Mouse (Mus musculus): Measurements from ENCODE around the gene Hpn.

The Hpn gene

DNA sequence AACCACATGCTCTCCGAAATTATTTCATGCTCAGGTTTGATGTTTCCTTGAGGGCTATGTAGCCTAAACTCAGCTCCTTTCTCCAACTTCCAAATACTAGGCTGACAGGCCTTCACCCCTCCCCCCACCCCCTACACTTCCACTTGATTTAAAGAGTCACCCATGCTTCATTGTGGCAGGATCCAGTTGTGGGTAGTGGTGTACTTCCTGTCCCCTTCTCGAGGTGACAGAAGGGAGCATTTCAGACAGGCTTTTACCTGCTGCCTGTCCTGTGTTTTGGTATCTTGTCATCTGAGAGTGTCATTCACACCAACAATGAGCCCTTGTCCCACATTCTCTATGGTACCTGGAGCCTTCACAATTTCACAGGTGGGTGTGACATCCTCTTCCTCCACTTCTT, 27.8 kb downstream of the Hpn start:
- Histone ChIP-seq H3K9me3 (ENCODE audit: low read length) (no peaks in the 10 kb centered on the region), H3K27me3 (ENCODE audit: insufficient read depth, low read length) (no peaks in the 10 kb centered on the region), H3K4me1 (replicated peaks; ENCODE audit: low read depth, low read length) (peaks cover 47% of the 10 kb centered on the region), H3K4me3 (replicated peaks; ENCODE audit: low read length) (no peak overlapping the region), H3K36me3 (ENCODE audit: insufficient read depth, low read length) (no peaks in the 10 kb centered on the region)
- TF ChIP-seq POU5F1 (IDR thresholded peaks at IDR 0.05; ENCODE audit: borderline replicate concordance, low read length), result no peak
- TF ChIP-seq CTCF (conservative IDR thresholded peaks at IDR 0.05; ENCODE audit: low read length), result no peak
- TF ChIP-seq NANOG (IDR thresholded peaks at IDR 0.05; ENCODE audit: borderline replicate concordance, low read length), result no peak

DNA sequence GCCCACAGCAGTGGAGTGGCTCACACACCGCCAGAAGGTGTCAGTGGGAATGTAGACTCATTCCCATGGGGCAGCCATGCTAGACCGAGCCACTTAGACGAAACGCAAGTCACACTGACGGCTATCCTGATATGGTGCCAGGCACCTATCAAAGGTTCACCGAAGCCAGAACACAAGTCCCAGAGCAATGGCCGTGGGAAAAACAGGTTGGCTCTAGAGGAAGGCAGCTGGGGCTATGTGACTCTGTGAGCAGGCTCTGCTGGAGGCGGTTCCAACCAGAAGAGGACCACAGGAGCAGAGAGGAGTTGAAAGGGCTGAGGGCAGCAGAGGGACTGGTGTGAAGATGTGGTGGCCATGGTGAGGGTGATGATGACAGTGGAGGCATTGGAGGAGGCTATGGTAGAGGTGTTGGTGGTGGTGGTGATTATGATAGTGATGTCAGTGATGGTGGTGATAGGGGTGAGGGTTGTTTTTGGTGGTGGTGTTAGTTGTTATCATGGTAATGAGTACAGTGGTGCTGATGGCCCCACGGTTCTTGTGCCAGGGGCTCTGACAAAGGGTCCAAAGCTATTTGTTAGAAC, 28.8 kb downstream of the Hpn start:
- TF ChIP-seq POU5F1 (IDR thresholded peaks at IDR 0.05; ENCODE audit: borderline replicate concordance, low read length) (no peak), CTCF (conservative IDR thresholded peaks at IDR 0.05; ENCODE audit: low read length) (no peak), NANOG (IDR thresholded peaks at IDR 0.05; ENCODE audit: borderline replicate concordance, low read length) (no peak)
- no peaks in the 10 kb centered on the region for H3K9me3 ChIP-seq (ENCODE audit: low read length)
- H3K27me3 ChIP-seq (ENCODE audit: insufficient read depth, low read length), result no peaks in the 10 kb centered on the region
- no peak overlapping the region for H3K4me3 ChIP-seq (replicated peaks; ENCODE audit: low read length)
- peaks cover 47% of the 10 kb centered on the region for H3K4me1 ChIP-seq (replicated peaks; ENCODE audit: low read depth, low read length)
- H3K36me3 ChIP-seq (ENCODE audit: insufficient read depth, low read length), result no peaks in the 10 kb centered on the region

DNA sequence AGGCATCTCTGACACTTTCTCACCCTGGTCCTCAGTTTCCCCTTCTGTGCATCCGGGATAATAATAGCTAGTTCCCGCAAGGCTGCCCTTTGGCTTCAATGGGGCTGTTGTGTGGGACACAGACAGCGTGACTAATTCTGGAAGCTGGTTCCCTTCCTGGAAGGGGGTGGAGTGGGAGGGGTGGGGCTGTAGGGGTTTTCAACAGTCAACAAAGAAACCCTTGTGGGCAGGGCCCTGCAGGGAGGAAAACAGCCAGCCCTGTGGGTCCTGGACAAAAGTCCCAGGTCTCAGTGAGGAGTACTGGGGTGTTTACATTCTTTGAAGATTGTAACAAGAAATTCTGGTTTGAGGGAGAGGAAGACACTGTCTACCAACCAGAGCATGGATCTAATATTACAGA, 29.9 kb downstream of the Hpn start:
- no peaks in the 10 kb centered on the region for H3K36me3 ChIP-seq (ENCODE audit: insufficient read depth, low read length)
- 0 out of 2 replicates have a peak, but pooled peaks cover 3% of the 10 kb centered on the region for H3K9me3 ChIP-seq (ENCODE audit: low read length)
- no peak for TF ChIP-seq NANOG (IDR thresholded peaks at IDR 0.05; ENCODE audit: borderline replicate concordance, low read length)
- no peak for TF ChIP-seq POU5F1 (IDR thresholded peaks at IDR 0.05; ENCODE audit: borderline replicate concordance, low read length)
- no peak for TF ChIP-seq CTCF (conservative IDR thresholded peaks at IDR 0.05; ENCODE audit: low read length)
- H3K27me3 ChIP-seq (ENCODE audit: insufficient read depth, low read length), result 0 out of 2 replicates have a peak, but pooled peaks cover 4% of the 10 kb centered on the region
- 0 out of 2 replicates have a peak overlapping the region, but pooled peaks have one; percentile 17 for H3K4me3 ChIP-seq (replicated peaks; ENCODE audit: low read length)
- peaks cover 47% of the 10 kb centered on the region for H3K4me1 ChIP-seq (replicated peaks; ENCODE audit: low read depth, low read length)

DNA sequence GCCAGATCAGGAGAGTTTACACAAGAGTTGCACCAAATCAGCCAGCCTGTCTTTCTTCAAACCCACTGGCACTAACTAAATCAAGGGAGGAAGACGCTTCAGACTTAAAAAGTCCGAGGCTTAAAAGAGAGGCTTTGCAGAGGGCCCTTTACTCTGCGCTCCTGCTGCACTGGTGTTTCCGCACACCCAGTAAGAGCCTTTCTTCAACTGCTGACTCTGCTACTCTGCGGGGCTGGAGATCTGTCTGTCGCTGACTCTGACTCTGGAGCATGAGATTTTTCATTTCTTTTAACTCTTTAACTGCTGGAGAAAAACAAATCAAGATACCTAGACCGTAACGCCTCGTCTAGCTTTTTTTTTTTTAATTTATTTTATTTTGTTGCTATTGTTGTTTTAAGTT, 30.9 kb downstream of the Hpn start:
- TF ChIP-seq NANOG (IDR thresholded peaks at IDR 0.05; ENCODE audit: borderline replicate concordance, low read length), result no peak
- no peak for TF ChIP-seq POU5F1 (IDR thresholded peaks at IDR 0.05; ENCODE audit: borderline replicate concordance, low read length)
- no peak for TF ChIP-seq CTCF (conservative IDR thresholded peaks at IDR 0.05; ENCODE audit: low read length)
- Histone ChIP-seq H3K36me3 (ENCODE audit: insufficient read depth, low read length) (no peaks in the 10 kb centered on the region), H3K9me3 (ENCODE audit: low read length) (0 out of 2 replicates have a peak, but pooled peaks cover 3% of the 10 kb centered on the region)

DNA sequence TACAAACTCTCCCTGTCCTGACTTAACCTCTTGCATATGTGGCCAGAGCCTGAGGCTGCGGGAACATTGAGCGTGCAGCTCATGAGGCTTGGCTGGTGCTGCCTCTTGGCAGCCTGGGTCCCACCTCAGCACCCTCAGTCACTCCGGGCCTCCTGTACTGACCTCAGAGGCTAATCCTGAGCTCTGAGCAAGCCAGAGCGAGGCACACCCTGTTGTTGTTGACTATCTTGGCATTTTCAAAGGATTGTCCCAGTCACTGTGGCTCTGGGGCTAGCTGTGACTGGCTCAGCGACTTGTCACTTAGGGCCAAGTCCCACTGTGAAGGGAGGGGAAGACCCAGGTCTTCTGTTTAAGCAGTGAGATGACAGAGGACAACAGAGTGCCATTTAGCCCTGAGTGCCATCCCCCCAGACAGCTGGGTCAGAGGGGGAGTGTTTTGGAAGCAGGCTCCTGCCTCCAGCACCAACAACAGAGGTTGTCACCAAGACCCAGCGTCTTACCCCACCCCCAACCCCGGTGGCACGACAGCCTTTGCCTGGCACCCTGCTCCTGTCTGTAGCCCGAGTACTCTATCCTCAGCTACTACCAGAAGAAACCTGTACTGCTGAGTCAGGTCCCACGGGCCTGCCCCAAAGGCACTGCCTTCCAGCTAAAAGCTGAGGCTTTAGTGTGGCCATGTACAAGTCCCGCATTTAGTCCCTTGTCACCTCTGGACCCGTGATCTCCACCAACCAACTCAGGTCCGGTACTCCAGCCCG, 32.1 kb downstream of the Hpn start:
- Histone ChIP-seq H3K36me3 (ENCODE audit: insufficient read depth, low read length) (no peaks in the 10 kb centered on the region), H3K4me3 (replicated peaks; ENCODE audit: low read length) (peak overlapping the region; percentile 7; the same call in 1 of the 2 replicates), H3K4me1 (replicated peaks; ENCODE audit: low read depth, low read length) (peaks cover 47% of the 10 kb centered on the region), H3K27me3 (ENCODE audit: insufficient read depth, low read length) (0 out of 2 replicates have a peak, but pooled peaks cover 4% of the 10 kb centered on the region), H3K9me3 (ENCODE audit: low read length) (0 out of 2 replicates have a peak, but pooled peaks cover 3% of the 10 kb centered on the region)
- TF ChIP-seq POU5F1 (IDR thresholded peaks at IDR 0.05; ENCODE audit: borderline replicate concordance, low read length), result no peak
- no peak for TF ChIP-seq NANOG (IDR thresholded peaks at IDR 0.05; ENCODE audit: borderline replicate concordance, low read length)
- TF ChIP-seq CTCF (conservative IDR thresholded peaks at IDR 0.05; ENCODE audit: low read length), result no peak

More for the DNA sequence above, 30.9 kb downstream of the Hpn start:
- Histone ChIP-seq H3K4me3 (replicated peaks; ENCODE audit: low read length) (no peak overlapping the region), H3K4me1 (replicated peaks; ENCODE audit: low read depth, low read length) (peaks cover 47% of the 10 kb centered on the region), H3K27me3 (ENCODE audit: insufficient read depth, low read length) (0 out of 2 replicates have a peak, but pooled peaks cover 4% of the 10 kb centered on the region)

DNA sequence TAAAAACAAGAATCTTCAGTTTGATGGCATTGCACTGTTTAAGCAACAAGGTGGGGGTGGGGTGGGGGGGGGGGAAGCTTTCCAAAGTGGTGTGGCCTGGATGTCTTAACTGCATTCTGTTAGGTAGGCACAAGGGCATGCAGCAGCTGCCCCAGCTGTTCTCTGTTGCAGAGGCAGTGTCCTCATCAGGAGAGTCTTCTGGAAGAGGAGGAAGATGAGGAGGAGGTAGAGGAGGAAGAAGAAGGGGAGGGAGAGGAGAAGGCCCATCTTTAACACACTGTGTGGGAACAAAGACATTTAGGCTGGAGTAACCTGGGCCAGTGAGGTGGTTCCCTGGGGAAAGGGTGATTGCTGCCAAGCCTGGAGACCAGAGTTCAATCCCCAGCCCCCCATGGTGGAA, 33.0 kb downstream of the Hpn start:
- Histone ChIP-seq H3K36me3 (ENCODE audit: insufficient read depth, low read length) (no peaks in the 10 kb centered on the region), H3K9me3 (ENCODE audit: low read length) (0 out of 2 replicates have a peak, but pooled peaks cover 3% of the 10 kb centered on the region), H3K4me1 (replicated peaks; ENCODE audit: low read depth, low read length) (peaks cover 51% of the 10 kb centered on the region), H3K27me3 (ENCODE audit: insufficient read depth, low read length) (0 out of 2 replicates have a peak, but pooled peaks cover 4% of the 10 kb centered on the region), H3K4me3 (replicated peaks; ENCODE audit: low read length) (no peak overlapping the region)
- TF ChIP-seq CTCF (conservative IDR thresholded peaks at IDR 0.05; ENCODE audit: low read length) (no peak), POU5F1 (IDR thresholded peaks at IDR 0.05; ENCODE audit: borderline replicate concordance, low read length) (no peak), NANOG (IDR thresholded peaks at IDR 0.05; ENCODE audit: borderline replicate concordance, low read length) (no peak)

DNA sequence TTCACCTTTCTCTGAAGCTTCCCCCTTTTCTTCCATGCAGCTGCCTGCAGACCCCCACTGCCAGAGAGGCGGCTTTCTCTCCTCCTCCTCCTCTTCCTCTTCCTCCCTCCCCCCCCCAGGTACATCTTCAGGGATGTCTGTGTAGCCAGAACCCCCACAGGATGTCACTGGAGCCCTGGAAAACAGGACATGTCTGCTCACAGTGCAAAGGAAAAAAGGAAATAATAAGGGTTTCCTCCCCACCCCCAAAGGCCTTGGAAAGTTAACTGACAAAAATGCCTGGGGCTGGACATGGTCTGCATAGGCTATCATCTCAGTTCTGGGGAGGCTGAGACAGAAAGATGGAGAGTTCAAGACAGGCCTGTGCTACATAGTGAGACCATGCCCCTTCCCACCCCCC, 34.0 kb downstream of the Hpn start:
- Histone ChIP-seq H3K9me3 (ENCODE audit: low read length) (0 out of 2 replicates have a peak, but pooled peaks cover 3% of the 10 kb centered on the region), H3K4me3 (replicated peaks; ENCODE audit: low read length) (no peak overlapping the region), H3K27me3 (ENCODE audit: insufficient read depth, low read length) (peaks cover 4% of the 10 kb centered on the region; the same call in 1 of the 2 replicates), H3K36me3 (ENCODE audit: insufficient read depth, low read length) (no peaks in the 10 kb centered on the region), H3K4me1 (replicated peaks; ENCODE audit: low read depth, low read length) (peaks cover 47% of the 10 kb centered on the region)
- TF ChIP-seq CTCF (conservative IDR thresholded peaks at IDR 0.05; ENCODE audit: low read length) (no peak), NANOG (IDR thresholded peaks at IDR 0.05; ENCODE audit: borderline replicate concordance, low read length) (no peak), POU5F1 (IDR thresholded peaks at IDR 0.05; ENCODE audit: borderline replicate concordance, low read length) (no peak)

DNA sequence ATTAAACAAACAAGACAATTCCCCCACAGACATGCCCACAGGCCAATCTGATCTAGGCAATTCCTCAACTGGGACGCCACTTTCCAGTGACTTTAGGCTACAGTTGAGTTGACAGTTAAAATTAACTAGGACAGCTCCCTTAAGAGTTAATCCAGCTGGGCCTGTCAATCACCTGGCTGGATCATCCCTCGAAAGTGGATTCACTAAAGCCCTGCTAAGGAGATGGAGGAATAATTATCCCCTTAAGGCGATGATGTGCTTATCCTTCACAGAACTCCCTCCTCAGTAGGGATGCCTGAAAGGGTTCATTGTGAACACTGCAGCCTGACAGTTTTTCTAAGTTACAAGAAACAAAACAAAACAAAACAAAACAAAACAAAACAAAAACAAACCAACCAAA, 34.5 kb downstream of the Hpn start:
- Histone ChIP-seq H3K4me3 (replicated peaks; ENCODE audit: low read length) (no peak overlapping the region), H3K4me1 (replicated peaks; ENCODE audit: low read depth, low read length) (peaks cover 42% of the 10 kb centered on the region), H3K9me3 (ENCODE audit: low read length) (0 out of 2 replicates have a peak, but pooled peaks cover 3% of the 10 kb centered on the region), H3K36me3 (ENCODE audit: insufficient read depth, low read length) (no peaks in the 10 kb centered on the region), H3K27me3 (ENCODE audit: insufficient read depth, low read length) (peaks cover 4% of the 10 kb centered on the region; the same call in 1 of the 2 replicates)
- TF ChIP-seq NANOG (IDR thresholded peaks at IDR 0.05; ENCODE audit: borderline replicate concordance, low read length) (no peak), POU5F1 (IDR thresholded peaks at IDR 0.05; ENCODE audit: borderline replicate concordance, low read length) (no peak), CTCF (conservative IDR thresholded peaks at IDR 0.05; ENCODE audit: low read length) (no peak)
